Mouse (Mus musculus): ENCODE data around the gene Mrpl32. TPM values are rescaled to one million over a fixed set of nuclear protein-coding genes. Genes with fewer than 3 reads are reported as not detected.

Gene Mrpl32
- 111 and 118 TPM in 2 replicates for polyA plus RNA-seq (2016; fragmentation: Nextera tagmentation; extraction: Ambion mirVana)

DNA sequence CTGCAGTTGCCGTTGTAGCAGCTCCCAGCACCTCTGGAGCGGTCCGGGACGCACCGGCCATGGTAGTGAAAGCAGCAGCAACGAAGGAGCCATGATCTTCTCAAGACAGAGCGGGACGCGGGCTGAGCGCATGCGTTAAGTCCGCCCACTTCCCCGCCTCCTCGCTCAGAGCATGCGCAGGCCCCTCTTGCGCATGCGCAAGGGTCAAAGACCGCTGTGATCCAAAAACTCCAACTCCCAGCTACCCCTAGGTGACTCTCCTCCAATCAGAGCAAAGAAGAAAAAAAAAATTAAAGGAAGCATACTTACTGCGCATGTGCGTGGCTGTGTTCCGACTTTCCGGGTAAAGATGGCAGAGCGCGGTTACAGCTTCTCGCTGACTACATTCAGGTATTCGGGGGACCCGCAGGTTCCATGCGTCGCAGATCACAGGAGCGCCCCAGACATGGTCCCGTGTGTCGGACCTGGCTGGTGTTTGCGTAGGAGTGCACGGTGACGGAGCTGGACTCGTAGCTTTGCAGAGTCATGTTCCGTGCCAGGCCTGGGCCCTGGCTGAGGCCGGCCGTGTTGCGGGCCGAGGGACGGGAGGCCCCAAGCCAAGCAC lies at the start of gene Mrpl32, which contains the start of gene Psma2:
TSS of gene Mrpl32 (minus strand) at position 240 of the 604 bp plus-strand sequence.
TSS of gene Psma2 (plus strand) at position 315 of the 604 bp plus-strand sequence.
- H3K9ac ChIP-seq (replicated peaks): peak within 1 kb of the TSS; percentile 81
- H3K27me3 ChIP-seq: no peaks in the 10 kb centered on the region
- peak within 1 kb of the TSS; percentile 70 for H3K4me2 ChIP-seq
- H3K4me3 ChIP-seq (replicated peaks): peak within 1 kb of the TSS; percentile 86
- peak; percentile 98 for ATAC-seq (ENCODE audit: insufficient number of reproducible peaks, insufficient read depth, low FRiP score, low TSS enrichment, low read depth)
- H3K36me3 ChIP-seq: peaks cover 29% of the 10 kb centered on the region
- under 1% methylated on average over 42 of the region's 42 CpGs for WGBS
- H3K27ac ChIP-seq: peak within 1 kb of the TSS; percentile 53; the same call in 1 of the 2 replicates
- H3K9me3 ChIP-seq: no peaks in the 10 kb centered on the region
- peaks cover 4% of the 10 kb centered on the region; the same call in 1 of the 2 replicates for H3K4me1 ChIP-seq (replicated peaks)

DNA sequence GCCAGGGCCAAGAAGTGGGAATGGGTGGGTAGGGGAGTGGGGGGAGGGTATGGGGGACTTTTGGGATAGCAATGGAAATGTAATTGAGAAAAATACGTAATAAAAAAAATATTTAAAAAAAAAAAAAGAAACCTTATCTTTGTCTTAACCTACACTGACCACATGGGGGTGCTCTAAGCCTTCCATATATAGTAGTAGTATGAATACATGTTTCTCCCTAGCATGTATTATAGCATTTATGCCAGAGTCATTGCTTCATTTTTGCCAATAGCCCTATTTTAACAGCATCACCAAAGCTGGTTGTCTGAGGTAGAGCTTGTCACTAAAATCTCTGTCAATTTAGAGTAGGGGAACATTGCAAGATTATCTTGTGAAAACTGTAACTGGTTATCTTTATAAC lies 36.3 kb upstream of the Mrpl32 start:
- ATAC-seq (ENCODE audit: insufficient number of reproducible peaks, insufficient read depth, low FRiP score, low TSS enrichment, low read depth): no peak
- whole genome bisulfite sequencing: 36% methylated on average over 1 of the region's 1 CpGs
- Histone ChIP-seq H3K27me3 (no peaks in the 10 kb centered on the region), H3K9me3 (peaks cover 3% of the 10 kb centered on the region; the same call in 1 of the 2 replicates), H3K36me3 (no peaks in the 10 kb centered on the region), H3K4me2 (no peak overlapping the region), H3K4me1 (replicated peaks) (no peaks in the 10 kb centered on the region), H3K4me3 (replicated peaks) (no peak overlapping the region), H3K9ac (replicated peaks) (no peak overlapping the region), H3K27ac (no peak overlapping the region)

DNA sequence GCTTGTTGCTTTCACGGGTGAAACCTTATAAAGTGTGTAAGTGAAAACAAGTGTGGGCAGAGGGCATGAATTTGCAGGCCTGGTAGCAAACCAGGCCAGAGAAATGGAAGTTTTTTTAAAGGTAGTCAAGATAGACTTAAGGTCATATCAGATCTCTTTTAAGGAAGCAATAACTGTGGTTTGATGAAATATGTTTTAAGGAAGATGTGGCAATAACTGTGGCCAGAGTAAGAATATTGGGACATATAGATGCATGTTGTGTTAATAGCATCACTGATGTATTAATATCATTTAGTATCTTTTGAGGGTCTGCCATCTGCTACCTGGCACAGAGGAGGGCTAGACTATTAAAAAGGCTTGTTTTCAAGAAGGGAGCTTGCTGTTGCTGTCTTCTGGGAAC lies 27.0 kb upstream of the Mrpl32 start:
- Histone ChIP-seq H3K4me1 (replicated peaks) (no peaks in the 10 kb centered on the region), H3K4me3 (replicated peaks) (no peak overlapping the region), H3K4me2 (no peak overlapping the region), H3K27ac (no peak overlapping the region), H3K27me3 (no peaks in the 10 kb centered on the region), H3K9me3 (no peaks in the 10 kb centered on the region), H3K36me3 (peaks cover 36% of the 10 kb centered on the region), H3K9ac (replicated peaks) (no peak overlapping the region)
- ATAC-seq (ENCODE audit: insufficient number of reproducible peaks, insufficient read depth, low FRiP score, low TSS enrichment, low read depth): no peak
- WGBS: 39% methylated on average over 1 of the region's 1 CpGs

DNA sequence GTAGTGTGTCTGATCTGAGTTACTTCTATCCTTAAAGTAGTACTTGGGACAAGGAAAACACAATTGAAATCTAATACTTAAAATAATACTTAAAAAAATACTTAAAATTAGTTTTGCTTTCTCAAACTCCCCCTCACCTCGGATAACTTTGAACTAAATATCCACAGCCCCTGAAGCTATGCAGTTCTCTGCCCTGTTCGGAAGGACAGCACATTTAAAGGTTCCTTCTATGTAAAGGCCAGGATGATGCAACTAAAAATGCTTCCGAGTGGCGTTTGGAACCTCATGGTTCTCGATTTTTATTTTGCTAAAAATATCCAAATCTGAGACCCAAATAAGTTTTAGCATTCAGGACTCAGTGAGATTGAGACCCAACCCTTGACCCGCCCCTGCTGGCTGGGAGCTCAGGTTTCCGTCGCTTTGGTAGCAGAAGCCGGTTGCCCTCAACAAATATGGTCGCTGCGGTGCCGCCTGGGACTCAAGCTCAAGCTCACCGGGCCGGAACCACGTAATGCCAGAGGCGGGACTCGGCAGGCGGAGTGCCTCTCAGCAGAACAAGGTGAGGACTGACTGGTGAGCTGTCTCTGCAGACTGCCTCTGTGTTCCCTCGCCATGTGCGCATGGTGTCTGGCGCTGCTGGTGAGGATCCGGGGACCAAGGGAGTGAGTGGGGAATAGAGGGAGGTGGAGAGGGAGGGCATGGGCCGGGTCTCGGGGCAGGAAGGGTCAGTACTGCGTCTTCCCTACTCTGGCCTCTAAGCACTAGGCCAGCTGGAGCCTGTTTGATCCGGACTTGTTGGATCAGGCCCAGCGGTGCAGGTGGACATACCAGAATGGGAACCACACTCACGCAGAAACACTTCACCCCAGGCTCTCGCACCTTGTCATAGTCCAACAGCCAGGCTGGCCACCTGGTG lies 17.0 kb upstream of the Mrpl32 start, which contains the start of gene AW209491:
TSS of gene AW209491 (plus strand) at position 429 of the 916 bp plus-strand sequence.
- Histone ChIP-seq H3K4me3 (replicated peaks) (peak within 1 kb of the TSS; percentile 70), H3K9ac (replicated peaks) (peak within 1 kb of the TSS; percentile 77), H3K27ac (peak within 1 kb of the TSS; percentile 84), H3K9me3 (no peaks in the 10 kb centered on the region), H3K27me3 (no peaks in the 10 kb centered on the region), H3K4me1 (replicated peaks) (peaks cover 8% of the 10 kb centered on the region), H3K36me3 (peaks cover 35% of the 10 kb centered on the region), H3K4me2 (peak within 1 kb of the TSS; percentile 67)
- ATAC-seq (ENCODE audit: insufficient number of reproducible peaks, insufficient read depth, low FRiP score, low TSS enrichment, low read depth): peak; percentile 93
- WGBS: 1% methylated on average over 29 of the region's 29 CpGs

DNA sequence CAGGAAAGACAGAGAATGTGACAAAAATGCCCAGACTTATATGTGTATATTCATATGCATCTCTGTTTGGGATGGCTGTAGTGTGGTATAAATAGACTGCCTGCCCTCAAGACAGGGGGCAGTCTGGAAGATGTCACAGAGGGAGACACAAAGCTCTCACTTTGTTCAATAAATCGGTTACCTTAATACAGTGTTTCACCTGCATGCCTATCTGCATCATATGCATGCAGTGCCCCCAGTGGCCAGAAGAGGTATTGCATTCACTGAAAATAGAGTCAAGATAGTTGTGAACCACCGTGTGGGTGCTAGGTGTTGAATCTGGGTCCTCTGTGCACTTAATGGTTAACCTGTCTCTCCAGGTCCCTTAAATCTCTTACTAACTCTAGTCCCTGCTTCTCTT lies 5.8 kb upstream of the Mrpl32 start:
- no peak overlapping the region for H3K4me3 ChIP-seq (replicated peaks)
- no peaks in the 10 kb centered on the region for H3K27me3 ChIP-seq
- H3K36me3 ChIP-seq: peaks cover 64% of the 10 kb centered on the region
- WGBS: 59% methylated on average over 2 of the region's 2 CpGs
- H3K4me1 ChIP-seq (replicated peaks): no peaks in the 10 kb centered on the region
- no peaks in the 10 kb centered on the region for H3K9me3 ChIP-seq
- ATAC-seq (ENCODE audit: insufficient number of reproducible peaks, insufficient read depth, low FRiP score, low TSS enrichment, low read depth): no peak
- H3K27ac ChIP-seq: no peak overlapping the region
- H3K4me2 ChIP-seq: no peak overlapping the region
- H3K9ac ChIP-seq (replicated peaks): no peak overlapping the region

DNA sequence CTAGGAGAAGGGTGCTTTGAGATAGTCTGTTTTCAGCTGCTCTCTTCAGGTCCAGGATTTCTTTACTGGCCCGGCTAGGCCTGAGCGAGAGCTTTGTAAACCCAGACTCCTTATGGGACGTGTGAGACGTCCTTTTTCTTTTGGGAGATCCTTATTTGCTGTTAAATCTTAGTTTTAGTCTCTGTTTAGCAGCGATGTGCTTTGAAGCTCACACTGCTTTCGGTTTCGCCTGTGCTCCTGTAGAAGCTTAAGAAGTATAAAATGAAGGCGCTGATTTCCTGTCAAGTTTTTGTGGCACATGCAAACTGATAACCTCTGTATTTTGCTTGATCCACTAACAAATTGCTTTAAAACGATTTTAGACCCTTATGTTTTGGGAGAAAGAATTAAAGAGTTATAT lies 588 bp upstream of the Mrpl32 start:
- no peaks in the 10 kb centered on the region for H3K27me3 ChIP-seq
- peak overlapping the region; percentile 70 for H3K4me2 ChIP-seq
- peak overlapping the region; percentile 86 for H3K4me3 ChIP-seq (replicated peaks)
- 2% methylated on average over 9 of the region's 9 CpGs for WGBS
- peaks cover 4% of the 10 kb centered on the region; the same call in 1 of the 2 replicates for H3K4me1 ChIP-seq (replicated peaks)
- peak overlapping the region; percentile 80 for H3K9ac ChIP-seq (replicated peaks)
- peaks cover 32% of the 10 kb centered on the region for H3K36me3 ChIP-seq
- no peaks in the 10 kb centered on the region for H3K9me3 ChIP-seq
- peak overlapping the region; percentile 41; the same call in 1 of the 2 replicates for H3K27ac ChIP-seq
- no peak for ATAC-seq (ENCODE audit: insufficient number of reproducible peaks, insufficient read depth, low FRiP score, low TSS enrichment, low read depth)

DNA sequence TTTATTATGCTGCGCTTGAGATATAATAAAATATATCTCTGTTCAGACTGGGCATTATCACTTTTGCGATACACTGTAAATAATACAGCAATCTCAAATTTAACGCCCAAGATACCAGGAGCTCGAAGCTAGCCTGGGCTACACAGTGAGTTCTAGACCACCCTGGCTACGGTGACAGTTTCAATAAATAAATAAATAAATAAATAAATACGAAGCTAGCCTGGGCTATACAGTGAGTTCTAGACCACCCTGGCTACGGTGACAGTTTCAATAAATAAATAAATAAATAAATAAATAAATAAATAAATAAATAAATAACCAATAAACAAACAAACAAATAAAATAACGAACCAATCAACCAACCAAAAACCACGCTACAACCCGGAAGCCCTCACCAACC lies 502 bp downstream of the Mrpl32 start:
- peak; percentile 39 for ATAC-seq (ENCODE audit: insufficient number of reproducible peaks, insufficient read depth, low FRiP score, low TSS enrichment, low read depth)
- WGBS: 9% methylated on average over 10 of the region's 10 CpGs
- H3K9ac ChIP-seq (replicated peaks): peak overlapping the region; percentile 81
- no peaks in the 10 kb centered on the region for H3K9me3 ChIP-seq
- peak overlapping the region; percentile 86 for H3K4me3 ChIP-seq (replicated peaks)
- peaks cover 4% of the 10 kb centered on the region; the same call in 1 of the 2 replicates for H3K4me1 ChIP-seq (replicated peaks)
- H3K36me3 ChIP-seq: peaks cover 23% of the 10 kb centered on the region
- H3K27ac ChIP-seq: 0 out of 2 replicates have a peak overlapping the region, but pooled peaks have one; percentile 53
- H3K4me2 ChIP-seq: peak overlapping the region; percentile 58
- no peaks in the 10 kb centered on the region for H3K27me3 ChIP-seq

DNA sequence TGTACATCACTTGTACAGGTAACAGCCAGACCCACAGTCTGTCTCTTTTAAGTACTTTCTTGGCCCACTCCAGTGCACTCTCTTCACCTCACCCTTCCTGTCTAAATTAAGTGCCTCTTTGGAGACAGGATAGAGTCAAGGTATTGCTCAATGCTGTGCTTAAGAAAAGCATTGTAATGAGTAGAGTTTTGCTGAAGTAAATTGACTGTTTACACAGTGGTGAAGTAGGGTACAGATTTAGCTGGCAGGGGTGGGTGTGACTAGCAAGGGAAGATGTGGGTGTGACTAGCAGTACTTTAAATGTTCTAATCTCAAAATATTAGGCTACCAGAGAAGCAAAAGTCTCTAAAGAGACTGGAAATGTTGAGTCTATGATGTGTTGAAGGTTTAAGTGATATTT lies 5.3 kb downstream of the Mrpl32 start:
- Histone ChIP-seq H3K4me1 (replicated peaks) (peaks cover 4% of the 10 kb centered on the region; the same call in 1 of the 2 replicates), H3K36me3 (peaks cover 11% of the 10 kb centered on the region), H3K4me2 (no peak overlapping the region)

DNA sequence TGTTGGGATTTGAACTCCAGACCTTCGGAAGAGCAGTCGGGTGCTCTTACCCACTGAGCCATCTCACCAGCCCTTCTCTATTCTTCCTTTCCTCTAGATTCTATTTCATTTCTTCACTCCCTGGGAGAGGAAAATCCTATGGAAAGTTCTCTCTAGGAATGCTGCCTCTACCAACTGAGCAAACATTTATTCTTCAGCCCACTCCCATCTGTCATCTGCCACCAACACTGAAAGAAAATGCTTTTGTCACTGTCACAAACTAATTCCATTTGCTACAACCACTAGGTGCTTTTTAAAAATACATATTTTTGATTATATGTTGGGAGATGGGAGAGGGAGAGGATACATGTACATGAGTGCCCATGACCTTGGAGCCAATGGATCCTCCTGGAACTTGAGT lies 10.2 kb downstream of the Mrpl32 start:
- Histone ChIP-seq H3K27ac (no peak overlapping the region), H3K4me1 (replicated peaks) (no peaks in the 10 kb centered on the region), H3K9ac (replicated peaks) (no peak overlapping the region), H3K4me2 (no peak overlapping the region), H3K9me3 (no peaks in the 10 kb centered on the region), H3K36me3 (no peaks in the 10 kb centered on the region), H3K4me3 (replicated peaks) (no peak overlapping the region), H3K27me3 (no peaks in the 10 kb centered on the region)
- WGBS: 95% methylated on average over 2 of the region's 2 CpGs
- ATAC-seq (ENCODE audit: insufficient number of reproducible peaks, insufficient read depth, low FRiP score, low TSS enrichment, low read depth): no peak

More for the DNA sequence above, 5.3 kb downstream of the Mrpl32 start:
- H3K9ac ChIP-seq (replicated peaks): no peak overlapping the region
- H3K27ac ChIP-seq: no peak overlapping the region
- H3K27me3 ChIP-seq: no peaks in the 10 kb centered on the region
- no peak overlapping the region for H3K4me3 ChIP-seq (replicated peaks)
- ATAC-seq (ENCODE audit: insufficient number of reproducible peaks, insufficient read depth, low FRiP score, low TSS enrichment, low read depth): no peak
- no peaks in the 10 kb centered on the region for H3K9me3 ChIP-seq

DNA sequence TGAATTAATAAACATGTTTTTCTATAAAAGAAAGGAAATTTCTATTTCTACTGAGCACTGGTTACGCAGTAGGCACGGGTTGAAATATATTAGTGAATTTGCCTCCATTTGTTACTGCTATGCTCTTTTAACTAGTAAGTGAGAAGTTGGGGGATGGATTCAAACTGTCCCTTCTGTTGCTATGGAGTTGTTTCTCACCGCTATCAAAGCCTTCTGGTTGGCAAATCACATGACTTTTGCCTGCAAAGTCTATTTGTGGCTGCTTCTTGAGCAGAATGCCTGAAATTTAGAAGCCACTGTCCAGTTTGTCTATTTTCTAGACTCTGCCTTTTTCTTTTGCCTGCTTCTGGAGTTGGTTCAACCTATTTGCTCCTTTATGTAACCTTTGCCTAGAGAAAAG lies 32.6 kb downstream of the Mrpl32 start:
- 67% methylated on average over 3 of the region's 3 CpGs for WGBS
- no peak overlapping the region for H3K9ac ChIP-seq (replicated peaks)
- ATAC-seq (ENCODE audit: insufficient number of reproducible peaks, insufficient read depth, low FRiP score, low TSS enrichment, low read depth): no peak
- H3K4me1 ChIP-seq (replicated peaks): no peaks in the 10 kb centered on the region
- H3K9me3 ChIP-seq: peaks cover 3% of the 10 kb centered on the region; the same call in 1 of the 2 replicates
- no peak overlapping the region for H3K4me2 ChIP-seq
- H3K4me3 ChIP-seq (replicated peaks): no peak overlapping the region
- no peaks in the 10 kb centered on the region for H3K27me3 ChIP-seq
- no peak overlapping the region for H3K27ac ChIP-seq
- H3K36me3 ChIP-seq: no peaks in the 10 kb centered on the region

DNA sequence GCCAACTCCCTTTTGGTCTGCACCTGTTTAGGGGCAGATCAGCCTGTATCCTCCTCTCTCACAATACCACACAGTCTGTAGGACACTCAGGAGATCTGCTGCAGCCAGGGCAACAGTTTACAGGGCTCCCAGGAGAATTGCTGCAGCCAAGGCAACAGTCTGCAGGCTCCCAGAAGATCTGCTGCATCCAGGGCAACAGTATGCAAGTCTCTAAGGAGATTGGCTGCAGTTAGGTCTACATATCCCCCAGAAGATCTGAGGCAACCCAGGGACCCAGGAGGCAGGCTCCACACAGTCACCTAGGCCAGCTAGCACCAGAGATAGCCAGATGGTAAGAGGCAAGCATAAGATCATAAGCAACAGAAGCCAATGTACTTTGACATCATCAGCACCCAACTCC lies 38.8 kb downstream of the Mrpl32 start:
- H3K4me2 ChIP-seq: no peak overlapping the region
- H3K27me3 ChIP-seq: no peaks in the 10 kb centered on the region
- H3K9ac ChIP-seq (replicated peaks): no peak overlapping the region
- H3K27ac ChIP-seq: no peak overlapping the region
- peaks cover 3% of the 10 kb centered on the region; the same call in 1 of the 2 replicates for H3K9me3 ChIP-seq
- no peaks in the 10 kb centered on the region for H3K4me1 ChIP-seq (replicated peaks)
- H3K4me3 ChIP-seq (replicated peaks): no peak overlapping the region
- H3K36me3 ChIP-seq: no peaks in the 10 kb centered on the region
- no peak for ATAC-seq (ENCODE audit: insufficient number of reproducible peaks, insufficient read depth, low FRiP score, low TSS enrichment, low read depth)

Measured in limb, embryonic 12.5 days (tissue).